Mouse (Mus musculus): ENCODE measurements around the gene Pcsk4.
"Not testable (repeated sequence)": the region's sequence is repeated elsewhere in the genome, so short reads cannot be mapped to it uniquely, and the experiment has no call there.

Pcsk4 gene

GRCm38 (mm10) chr10:80347514-80347967, 18.2 kb upstream of the Pcsk4 start:
- no peak for DNase-seq

DNA sequence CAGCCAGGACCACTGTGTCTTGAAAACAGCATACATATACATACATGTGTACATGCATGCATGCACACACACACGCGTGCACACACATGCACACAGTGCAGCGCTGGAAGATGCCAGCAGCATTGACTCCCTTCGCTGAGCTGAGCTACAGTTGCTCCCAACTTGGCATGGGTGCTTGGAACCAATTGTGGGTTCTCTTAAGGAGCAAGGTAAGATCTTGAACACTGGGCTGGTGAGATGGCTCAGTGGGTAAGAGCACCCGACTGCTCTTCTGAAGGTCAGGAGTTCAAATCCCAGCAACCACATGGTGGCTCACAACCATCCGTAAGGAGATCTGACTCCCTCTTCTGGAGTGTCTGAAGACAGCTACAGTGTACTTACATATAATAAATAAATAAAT, 16.6 kb upstream of the Pcsk4 start:
- not testable (repeated sequence) for DNase-seq

- DNase-seq, result no peak
Measured at GRCm38 (mm10) chr10:80345122-80345521, 15.8 kb upstream of the Pcsk4 start.

DNA sequence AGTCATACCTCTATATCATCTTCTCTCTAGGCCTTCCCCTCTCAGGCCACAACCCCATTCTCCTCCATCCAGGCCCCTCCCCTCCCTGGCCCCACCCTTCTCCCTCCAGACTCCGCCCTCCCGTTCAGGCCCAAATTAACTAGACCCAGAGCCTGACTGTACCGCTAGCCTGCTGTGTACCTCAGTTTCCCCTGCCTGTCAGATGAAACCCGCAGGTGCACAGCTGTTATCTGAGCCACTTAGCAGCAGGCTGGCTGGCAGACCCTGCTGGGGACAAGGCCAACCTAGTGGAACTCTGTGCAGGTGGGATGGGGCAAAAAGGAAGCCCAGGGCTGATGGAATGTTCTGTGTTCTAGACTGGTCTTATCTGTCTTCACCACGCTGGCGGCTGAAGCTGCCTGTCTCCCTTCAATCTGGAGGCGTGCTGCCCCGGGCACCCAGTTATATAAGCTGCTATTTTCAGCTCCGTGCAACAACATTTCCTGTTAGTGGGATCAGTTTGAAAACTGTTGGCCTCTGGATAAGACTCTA, 14.9 kb upstream of the Pcsk4 start:
- DNase-seq, result peak; percentile 64

DNA sequence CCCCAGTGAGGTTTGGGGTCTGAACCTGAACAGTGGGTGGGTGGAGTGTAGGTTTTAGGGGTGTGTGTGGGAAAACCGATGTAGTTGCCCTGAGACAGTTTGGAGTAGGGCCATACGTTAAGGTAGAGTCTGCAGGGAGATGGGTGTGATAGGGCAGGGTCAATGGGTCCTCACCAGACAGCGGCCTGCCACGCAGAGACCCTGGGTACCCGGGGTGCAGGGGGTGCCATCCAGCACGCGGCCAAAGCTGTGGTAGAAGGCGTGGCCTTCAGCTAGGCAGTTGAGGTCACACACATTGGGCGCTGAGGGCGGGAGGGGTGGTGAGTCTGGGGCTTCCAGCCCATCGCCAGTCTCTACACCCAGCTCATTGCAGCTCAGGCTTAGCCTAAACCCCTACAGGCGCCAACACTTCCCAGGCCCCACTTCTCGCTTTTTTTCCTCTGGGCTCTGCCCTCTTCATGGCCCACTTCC, 14.2 kb upstream of the Pcsk4 start:
- DNase-seq, result no peak

DNA sequence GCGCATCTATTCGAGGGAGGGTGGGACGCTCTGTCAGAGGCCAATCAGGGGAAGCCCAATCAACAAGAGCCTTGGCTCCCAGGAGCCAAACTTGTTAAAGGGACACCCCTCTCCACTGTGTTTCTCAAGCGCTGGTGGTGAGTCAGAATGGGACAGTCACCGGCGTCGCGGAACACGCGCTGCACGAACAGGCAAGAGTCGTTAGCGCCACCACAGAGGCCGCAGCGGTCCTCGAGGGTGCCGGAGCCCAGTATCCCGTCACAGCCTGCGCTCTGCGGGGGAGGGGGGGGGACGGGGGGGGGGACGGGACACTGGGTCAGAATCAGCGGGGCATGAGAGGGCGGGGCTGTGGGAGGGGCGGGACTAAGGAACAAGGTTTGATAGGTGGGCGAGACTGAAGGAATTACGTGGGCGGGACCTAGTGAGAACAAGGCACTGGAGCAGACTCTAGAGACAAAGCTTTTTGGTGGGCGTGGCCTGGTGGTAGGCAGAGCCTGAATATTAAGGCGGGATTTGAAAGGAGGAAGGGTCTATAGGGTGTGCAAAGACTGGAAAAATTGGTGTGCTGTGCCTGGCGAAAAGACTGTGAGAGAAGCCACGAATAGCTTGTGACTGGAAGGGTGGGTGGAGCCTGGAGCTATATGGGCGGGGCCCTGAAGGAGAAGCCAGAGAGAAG, 13.6 kb upstream of the Pcsk4 start:
- DNase-seq, result no peak

DNA sequence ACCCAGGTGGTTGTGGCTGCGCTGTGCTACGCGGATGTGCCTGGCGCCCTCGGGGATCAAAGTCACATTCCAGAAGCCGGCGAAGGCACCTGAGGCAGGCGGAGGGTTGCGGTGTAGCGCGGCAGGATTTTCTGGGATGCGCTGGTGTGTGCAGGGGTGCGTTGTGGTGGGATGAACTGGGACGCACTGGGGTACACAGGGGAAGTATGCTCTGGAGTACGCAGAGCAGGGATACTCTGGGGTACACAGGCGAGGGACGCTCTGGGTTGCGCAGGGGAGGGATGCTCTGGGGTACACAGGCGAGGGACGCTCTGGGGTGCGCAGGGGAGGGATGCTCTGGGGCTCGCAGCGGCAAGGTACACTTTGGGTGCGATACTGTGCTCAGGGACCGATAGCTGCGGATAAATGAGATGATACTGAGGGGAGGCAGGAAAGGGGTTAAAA, 13.0 kb upstream of the Pcsk4 start:
- no peak for DNase-seq

- DNase-seq, result no peak
Measured at GRCm38 (mm10) chr10:80341491-80342304, 12.4 kb upstream of the Pcsk4 start.

DNA sequence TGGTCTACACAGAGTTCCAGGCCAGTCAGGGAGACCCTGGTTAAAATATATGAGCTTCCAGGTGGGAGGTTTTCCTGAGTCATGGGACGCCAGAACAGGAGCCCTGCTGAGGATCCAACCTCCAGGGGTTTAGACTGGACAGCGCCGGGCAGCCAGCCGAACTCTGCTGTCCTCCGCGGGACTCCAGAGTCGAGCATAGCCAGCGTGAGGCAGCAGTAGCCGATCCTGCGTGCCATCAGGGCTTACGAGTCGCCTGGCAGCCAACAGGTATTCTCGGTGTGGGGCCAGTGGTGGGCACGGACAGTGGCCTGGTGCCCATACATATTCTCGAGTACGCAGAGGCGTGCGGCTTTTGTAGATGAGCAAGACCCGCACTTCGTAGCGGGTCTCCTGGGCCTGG, 11.7 kb upstream of the Pcsk4 start:
- no peak for DNase-seq

- peak; percentile 76 for DNase-seq
Measured at GRCm38 (mm10) chr10:80339941-80340750, 10.8 kb upstream of the Pcsk4 start.

DNA sequence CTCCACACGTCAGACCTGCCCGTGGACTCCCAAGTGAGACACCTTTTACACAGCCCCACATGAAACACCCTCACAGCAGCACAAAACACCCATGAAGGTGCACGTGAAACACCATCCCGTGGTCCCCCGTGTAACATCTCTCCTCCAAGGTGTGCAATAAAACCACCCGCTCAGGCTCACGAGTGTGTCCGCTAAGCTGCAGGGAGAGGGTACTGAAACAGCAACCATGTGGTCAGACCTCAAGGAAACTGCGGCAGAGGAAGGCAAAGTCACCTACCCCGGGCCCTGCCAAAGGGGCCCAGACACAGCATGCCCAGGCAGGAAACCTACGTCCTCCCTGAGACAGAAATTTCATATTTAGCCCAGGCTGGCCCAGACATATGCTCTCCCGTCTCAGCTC, 7.0 kb upstream of the Pcsk4 start:
- DNase-seq, result no peak

DNA sequence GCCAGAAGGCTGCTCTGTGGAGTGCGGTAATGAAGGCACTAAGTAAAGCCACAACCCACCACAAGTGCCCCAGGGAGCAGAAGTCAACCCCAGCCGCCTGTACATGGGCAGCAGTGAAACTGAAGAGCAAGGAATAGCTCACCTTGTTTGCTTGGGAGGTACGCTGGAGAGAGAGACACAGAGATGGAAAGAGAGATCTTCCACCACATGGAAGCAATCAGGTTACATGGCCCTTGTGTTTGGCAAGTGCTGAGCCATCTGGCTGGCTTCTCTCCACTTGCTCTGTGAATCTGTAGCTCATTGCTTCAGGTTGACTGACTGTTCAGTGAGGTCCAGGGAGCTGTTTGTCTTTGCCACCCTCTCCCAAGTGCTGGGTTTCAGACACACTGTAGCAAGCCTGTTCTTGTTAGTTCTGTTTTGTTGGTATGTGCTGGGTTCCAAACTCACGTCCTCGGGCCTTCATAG, 3.3 kb upstream of the Pcsk4 start:
- no peak for DNase-seq

GRCm38 (mm10) chr10:80331636-80332524, 2.6 kb upstream of the Pcsk4 start:
- DNase-seq, result no peak

GRCm38 (mm10) chr10:80330888-80331287, 1.6 kb upstream of the Pcsk4 start:
- no peak for DNase-seq

DNA sequence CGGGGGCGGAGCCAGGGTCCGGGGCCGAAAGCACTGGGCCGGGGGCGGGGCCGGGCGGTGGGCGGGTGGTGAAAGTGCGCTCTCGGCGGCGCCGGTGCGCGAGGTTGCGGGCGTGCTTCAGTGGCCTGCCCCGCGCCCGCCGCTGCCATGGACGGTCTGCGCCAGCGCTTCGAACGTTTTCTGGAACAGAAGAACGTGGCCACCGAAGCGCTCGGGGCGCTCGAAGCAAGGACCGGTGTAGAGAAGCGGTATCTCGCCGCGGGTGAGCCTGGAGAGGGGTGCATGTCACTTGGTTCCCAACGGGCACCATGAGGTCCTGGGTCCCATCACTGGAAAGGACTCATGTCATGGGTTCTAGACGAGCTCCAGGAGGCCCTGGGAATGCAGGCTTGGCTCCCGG, 786 bp upstream of the Pcsk4 start:
- no peak for DNase-seq

DNA sequence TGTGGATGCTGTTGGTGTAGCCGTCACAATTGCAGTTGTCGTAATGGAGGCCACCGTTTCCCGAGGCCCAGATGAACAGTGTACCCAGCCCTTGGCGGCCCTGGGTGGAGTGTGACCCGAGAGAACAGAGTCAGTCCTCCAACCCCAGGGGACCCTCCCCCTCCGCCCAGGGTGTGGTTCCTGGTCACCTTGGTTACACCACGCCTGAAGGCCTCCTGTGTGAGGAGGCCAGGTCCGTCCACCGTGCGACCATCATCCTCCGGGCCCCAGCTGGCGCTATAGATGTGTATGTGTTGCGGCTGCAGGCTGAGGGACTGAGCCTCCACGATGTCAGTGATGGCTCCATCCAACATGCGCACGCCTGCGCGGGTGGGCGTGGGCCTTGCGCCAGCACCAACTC, 4.3 kb downstream of the Pcsk4 start:
- no peak for DNase-seq

- no peak for DNase-seq
Measured at GRCm38 (mm10) chr10:80324120-80325037, 4.9 kb downstream of the Pcsk4 start.

DNA sequence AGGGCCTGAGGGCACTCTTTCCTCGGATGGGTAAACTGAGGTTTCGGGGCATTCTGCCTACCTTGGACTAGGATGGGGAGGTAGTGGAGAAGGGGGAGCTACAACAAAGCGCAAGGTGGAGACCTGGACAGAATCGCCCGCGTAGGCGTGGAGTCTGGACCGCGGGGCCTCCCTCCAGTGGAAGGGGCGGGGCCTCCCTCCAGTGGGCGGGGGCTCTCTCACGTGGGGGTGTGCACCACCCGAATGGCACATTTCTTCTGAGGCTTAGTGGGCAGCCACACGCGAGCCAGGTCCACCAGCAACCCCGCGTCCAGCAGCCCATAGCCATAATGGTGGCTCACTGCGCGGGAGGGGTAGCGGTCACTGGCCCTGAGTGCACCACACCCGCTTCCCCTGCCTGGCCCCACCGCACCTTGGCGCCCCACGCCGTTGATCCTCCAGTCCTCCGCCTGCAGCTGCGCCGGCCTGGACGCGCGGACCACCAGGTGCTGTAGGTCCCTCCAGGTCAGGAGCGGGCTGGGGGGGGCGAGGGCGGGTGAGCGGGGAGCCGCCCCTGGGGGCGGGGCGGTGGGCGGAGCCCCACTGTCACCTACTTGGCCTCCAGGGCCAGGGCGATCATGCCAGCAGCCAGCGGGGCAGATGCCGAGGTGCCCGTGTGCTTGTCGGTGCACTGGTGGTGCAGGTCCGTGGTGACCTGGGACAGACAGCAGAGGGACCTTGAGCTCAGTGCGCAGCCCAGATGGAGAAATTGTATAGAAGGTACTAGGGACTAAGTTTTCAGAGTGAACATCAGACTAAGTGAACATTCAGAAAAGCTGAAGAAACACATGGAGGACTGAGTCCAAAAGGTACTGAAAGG, 5.8 kb downstream of the Pcsk4 start:
- no peak for DNase-seq

DNA sequence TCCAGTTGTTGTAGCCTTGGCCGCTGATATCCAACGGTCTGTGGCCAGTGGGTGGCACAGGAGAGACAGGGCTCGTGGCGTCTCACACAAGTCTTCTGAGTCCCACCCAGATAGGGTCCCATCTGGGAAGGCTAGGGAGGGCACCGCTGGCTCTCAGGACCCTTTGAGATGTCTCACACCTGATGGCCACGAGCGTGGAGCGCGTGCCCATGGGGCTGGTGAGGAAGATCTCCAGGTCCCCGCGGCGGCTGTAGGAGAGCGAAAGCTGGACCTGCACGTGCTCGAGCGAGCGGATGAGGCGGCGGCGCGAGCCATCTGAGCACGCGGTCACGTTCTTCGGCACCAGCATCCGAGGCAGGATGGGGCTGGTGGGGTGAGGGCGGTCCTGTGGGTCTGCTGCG, 6.5 kb downstream of the Pcsk4 start:
- no peak for DNase-seq
